Mouse (Mus musculus): ENCODE measurements around the gene Ahsa2. TPM values are rescaled to one million over a fixed set of nuclear protein-coding genes. Genes with fewer than 3 reads are reported as not detected.
"Not testable (repeated sequence)": the region's sequence is repeated elsewhere in the genome, so short reads cannot be mapped to it uniquely, and the experiment has no call there.

Gene Ahsa2
- polyA plus RNA-seq, 1 experiment from 2014 or later: 123 TPM

- no peaks in the 10 kb centered on the region for H3K27me3 ChIP-seq
- H3K4me1 ChIP-seq (replicated peaks): peaks cover 22% of the 10 kb centered on the region
- H3K9ac ChIP-seq (replicated peaks): no peak overlapping the region
- H3K4me3 ChIP-seq (replicated peaks): no peak overlapping the region
- 86% methylated on average over 4 of the region's 4 CpGs for whole genome bisulfite sequencing
- ATAC-seq (ENCODE audit: insufficient number of reproducible peaks, insufficient read depth, low FRiP score, low TSS enrichment, low read depth): no peak
- no peaks in the 10 kb centered on the region for H3K9me3 ChIP-seq
- H3K36me3 ChIP-seq: peaks cover 89% of the 10 kb centered on the region
- no peak overlapping the region for H3K4me2 ChIP-seq
- H3K27ac ChIP-seq: no peak overlapping the region
Measured at GRCm38 (mm10) chr11:23492048-23492790, 5.6 kb downstream of the Ahsa2 start.

GRCm38 (mm10) chr11:23489955-23490354 lies 7.9 kb downstream of the Ahsa2 start:
- H3K27me3 ChIP-seq: no peaks in the 10 kb centered on the region
- no peak for ATAC-seq (ENCODE audit: insufficient number of reproducible peaks, insufficient read depth, low FRiP score, low TSS enrichment, low read depth)
- H3K4me1 ChIP-seq (replicated peaks): peaks cover under 1% of the 10 kb centered on the region; the same call in 1 of the 2 replicates
- H3K36me3 ChIP-seq: peaks cover 94% of the 10 kb centered on the region
- no peak overlapping the region for H3K4me2 ChIP-seq
- no peak overlapping the region for H3K4me3 ChIP-seq (replicated peaks)
- no peak overlapping the region for H3K27ac ChIP-seq
- H3K9ac ChIP-seq (replicated peaks): no peak overlapping the region
- no peaks in the 10 kb centered on the region for H3K9me3 ChIP-seq
- 100% methylated on average over 1 of the region's 1 CpGs for WGBS

- not testable (repeated sequence) for H3K9ac ChIP-seq (replicated peaks); H3K4me2 ChIP-seq; H3K27me3 ChIP-seq; H3K9me3 ChIP-seq; ATAC-seq (ENCODE audit: insufficient number of reproducible peaks, insufficient read depth, low FRiP score, low TSS enrichment, low read depth); H3K27ac ChIP-seq; H3K4me3 ChIP-seq (replicated peaks); H3K4me1 ChIP-seq (replicated peaks)
- WGBS: 100% methylated on average over 2 of the region's 2 CpGs
- peaks cover 66% of the 10 kb centered on the region for H3K36me3 ChIP-seq
Measured at GRCm38 (mm10) chr11:23465862-23466261, 32.0 kb downstream of the Ahsa2 start.

Small RNA genes within 50 kb of the gene (microRNA-seq; reads per million reads assigned to microRNA genes)
- not detected for gene Gm47279

Other genes with a start within 250 kb of the Ahsa2 start
- 187 and 190 TPM in 2 replicates for gene Xpo1, start 242.0 kb downstream of the Ahsa2 start, polyA plus RNA-seq (2016; fragmentation: Nextera tagmentation; extraction: Ambion mirVana)
- gene Usp34, start 191.1 kb downstream of the Ahsa2 start, polyA plus RNA-seq (2016; fragmentation: Nextera tagmentation; extraction: Ambion mirVana): 27.7 and 32.1 TPM in 2 replicates
- gene 1700093K21Rik, start 23.1 kb upstream of the Ahsa2 start, polyA plus RNA-seq (2016; fragmentation: Nextera tagmentation; extraction: Ambion mirVana): not detected in 2 replicates
- 27.0 and 28.0 TPM in 2 replicates for gene 0610010F05Rik, start 135.6 kb upstream of the Ahsa2 start, polyA plus RNA-seq (2016; fragmentation: Nextera tagmentation; extraction: Ambion mirVana)
- gene Pus10, start 167.6 kb upstream of the Ahsa2 start, polyA plus RNA-seq (2016; fragmentation: Nextera tagmentation; extraction: Ambion mirVana): 30.6 and 31.1 TPM in 2 replicates
- gene Pex13, start 167.9 kb upstream of the Ahsa2 start, polyA plus RNA-seq (2016; fragmentation: Nextera tagmentation; extraction: Ambion mirVana): 47.9 and 49.7 TPM in 2 replicates